Mouse (Mus musculus): ENCODE results near the gene Tcta. TPM values are rescaled to one million over a fixed set of nuclear protein-coding genes. Genes with fewer than 3 reads are reported as not detected.

The Tcta gene
- polyA plus RNA-seq, 1 experiment from 2014 or later, result 52.3 TPM

Other genes with a start within 250 kb of the Tcta start
- gene Mst1, start 225.7 kb downstream of the Tcta start, polyA plus RNA-seq (2014; fragmentation: Nextera tagmentation; extraction: Ambion mirVana), result not detected in 2 replicates
- 54.8 and 56.2 TPM in 2 replicates for gene Rnf123, start 222.8 kb downstream of the Tcta start, polyA plus RNA-seq (2014; fragmentation: Nextera tagmentation; extraction: Ambion mirVana)
- 38.0 and 43.8 TPM in 2 replicates for gene Apeh, start 211.6 kb downstream of the Tcta start, polyA plus RNA-seq (2014; fragmentation: Nextera tagmentation; extraction: Ambion mirVana)
- gene Bsn, start 115.8 kb downstream of the Tcta start, polyA plus RNA-seq (2014; fragmentation: Nextera tagmentation; extraction: Ambion mirVana), result 14.2 and 14.7 TPM in 2 replicates
- 49.3 and 64.2 TPM in 2 replicates for gene Dag1, start 42.2 kb downstream of the Tcta start, polyA plus RNA-seq (2014; fragmentation: Nextera tagmentation; extraction: Ambion mirVana)
- 138 and 157 TPM in 2 replicates for gene Nicn1, start 15.7 kb downstream of the Tcta start, polyA plus RNA-seq (2014; fragmentation: Nextera tagmentation; extraction: Ambion mirVana)
- gene Amt, start 9.3 kb downstream of the Tcta start, polyA plus RNA-seq (2014; fragmentation: Nextera tagmentation; extraction: Ambion mirVana), result 23.2 and 23.5 TPM in 2 replicates
- 217 and 224 TPM in 2 replicates for gene Rhoa, start within 50 bp of the Tcta start, polyA plus RNA-seq (2014; fragmentation: Nextera tagmentation; extraction: Ambion mirVana)
- gene Gpx1, start 32.7 kb upstream of the Tcta start, polyA plus RNA-seq (2014; fragmentation: Nextera tagmentation; extraction: Ambion mirVana), result 476 and 480 TPM in 2 replicates
- gene Usp4, start 41.7 kb upstream of the Tcta start, polyA plus RNA-seq (2014; fragmentation: Nextera tagmentation; extraction: Ambion mirVana), result 113 and 144 TPM in 2 replicates
- 1.6 and 2.7 TPM in 2 replicates for gene 1700102P08Rik, start 86.6 kb upstream of the Tcta start, polyA plus RNA-seq (2014; fragmentation: Nextera tagmentation; extraction: Ambion mirVana)
- 0.98 and 1.4 TPM in 2 replicates for gene Ccdc36, start 122.3 kb upstream of the Tcta start, polyA plus RNA-seq (2014; fragmentation: Nextera tagmentation; extraction: Ambion mirVana)
- not detected in 2 replicates for gene BC048562, start 130.3 kb upstream of the Tcta start, polyA plus RNA-seq (2014; fragmentation: Nextera tagmentation; extraction: Ambion mirVana)
- 48.8 and 58.2 TPM in 2 replicates for gene Ccdc71, start 154.4 kb upstream of the Tcta start, polyA plus RNA-seq (2014; fragmentation: Nextera tagmentation; extraction: Ambion mirVana)
- 59.3 and 61.2 TPM in 2 replicates for gene Klhdc8b, start 155.4 kb upstream of the Tcta start, polyA plus RNA-seq (2014; fragmentation: Nextera tagmentation; extraction: Ambion mirVana)
- gene Lamb2, start 173.6 kb upstream of the Tcta start, polyA plus RNA-seq (2014; fragmentation: Nextera tagmentation; extraction: Ambion mirVana), result 9.4 and 15.9 TPM in 2 replicates
- gene Usp19, start 184.4 kb upstream of the Tcta start, polyA plus RNA-seq (2014; fragmentation: Nextera tagmentation; extraction: Ambion mirVana), result 64.3 and 72.5 TPM in 2 replicates
- 61.8 and 70.8 TPM in 2 replicates for gene Qars, start 201.5 kb upstream of the Tcta start, polyA plus RNA-seq (2014; fragmentation: Nextera tagmentation; extraction: Ambion mirVana)
- 119 and 146 TPM in 2 replicates for gene Qrich1, start 210.6 kb upstream of the Tcta start, polyA plus RNA-seq (2014; fragmentation: Nextera tagmentation; extraction: Ambion mirVana)